Mouse (Mus musculus) frontal cortex, postnatal 36 days (tissue): ENCODE results near the gene Cyba.

Experiments used
- DNase-seq, 2 experiments: peaks; one replicate each; pipeline ENCODE4 v3.0.0; 2022; ENCODE audit warnings: low spot score in 2 of 2

The Cyba gene

GRCm38 (mm10) chr8:122432443-122433268 is at the start of gene Cyba:
Gene Cyba, minus strand, starts transcription at chr8:122432930.
- DNase-seq = no peak

- no peak for DNase-seq
Observed at GRCm38 (mm10) chr8:122482448-122482847, 49.7 kb upstream of the Cyba start.

- peak; percentile 90 to 92 for DNase-seq
Observed at GRCm38 (mm10) chr8:122475580-122476320, 43.0 kb upstream of the Cyba start, which contains the start of the genes Rnf166 and Ctu2. Gene Rnf166, minus strand, starts transcription at chr8:122476064. Gene Ctu2, plus strand, starts transcription at chr8:122476143.

- DNase-seq = peak in 1 of 2 experiments; percentile 46
Observed at GRCm38 (mm10) chr8:122474951-122475560, 42.3 kb upstream of the Cyba start.

GRCm38 (mm10) chr8:122473911-122474421 is 41.2 kb upstream of the Cyba start:
- DNase-seq = no peak

- DNase-seq = no peak
Observed at GRCm38 (mm10) chr8:122470691-122471090, 38.0 kb upstream of the Cyba start.

GRCm38 (mm10) chr8:122469965-122470364 is 37.2 kb upstream of the Cyba start:
- no peak for DNase-seq

- no peak for DNase-seq
Observed at GRCm38 (mm10) chr8:122469407-122469806, 36.7 kb upstream of the Cyba start.

GRCm38 (mm10) chr8:122467816-122468215 is 35.1 kb upstream of the Cyba start:
- DNase-seq = no peak

- DNase-seq = no peak
Observed at GRCm38 (mm10) chr8:122464985-122465384, 32.3 kb upstream of the Cyba start.

- no peak for DNase-seq
Observed at GRCm38 (mm10) chr8:122463651-122464640, 31.2 kb upstream of the Cyba start.

GRCm38 (mm10) chr8:122462510-122462909 is 29.8 kb upstream of the Cyba start:
- no peak for DNase-seq

GRCm38 (mm10) chr8:122461473-122462148 is 28.9 kb upstream of the Cyba start:
- DNase-seq = peak; percentile 77 to 87

- no peak for DNase-seq
Observed at GRCm38 (mm10) chr8:122460524-122461472, 28.1 kb upstream of the Cyba start, which contains the start of gene Snai3. Gene Snai3, minus strand, starts transcription at chr8:122460733.

GRCm38 (mm10) chr8:122459990-122460389 is 27.3 kb upstream of the Cyba start:
- DNase-seq = no peak

GRCm38 (mm10) chr8:122459218-122459900 is 26.6 kb upstream of the Cyba start:
- DNase-seq = no peak

GRCm38 (mm10) chr8:122457171-122457570 is 24.4 kb upstream of the Cyba start:
- DNase-seq = no peak

GRCm38 (mm10) chr8:122454409-122454808 is 21.7 kb upstream of the Cyba start:
- no peak for DNase-seq
